Mouse (Mus musculus): ENCODE data around the gene Mtif3. TPM values are rescaled to one million over a fixed set of nuclear protein-coding genes. Genes with fewer than 3 reads are reported as not detected.
"Not testable (repeated sequence)": the region's sequence is repeated elsewhere in the genome, so short reads cannot be mapped to it uniquely, and the experiment has no call there.

Mtif3 gene
- polyA plus RNA-seq, 1 experiment from 2014 or later = 20.8 TPM

GRCm38 (mm10) chr5:146947497-146947896 is 16.1 kb downstream of the Mtif3 start:
- H3K27me3 ChIP-seq (ENCODE audit: low read depth, poor library complexity, severe bottlenecking) = peaks cover 9% of the 10 kb centered on the region; the same call in 1 of the 2 replicates
- H3K4me1 ChIP-seq = peaks cover 18% of the 10 kb centered on the region
- H3K4me3 ChIP-seq = no peak overlapping the region
- 88% methylated on average over 6 of the region's 6 CpGs for WGBS
- no peak overlapping the region for H3K27ac ChIP-seq (replicated peaks)
- 0 out of 2 replicates have a peak, but pooled peaks cover 4% of the 10 kb centered on the region for H3K9me3 ChIP-seq (replicated peaks)
- no peak for DNase-seq (ENCODE audit: low spot score)
- H3K36me3 ChIP-seq = peaks cover 23% of the 10 kb centered on the region

DNA sequence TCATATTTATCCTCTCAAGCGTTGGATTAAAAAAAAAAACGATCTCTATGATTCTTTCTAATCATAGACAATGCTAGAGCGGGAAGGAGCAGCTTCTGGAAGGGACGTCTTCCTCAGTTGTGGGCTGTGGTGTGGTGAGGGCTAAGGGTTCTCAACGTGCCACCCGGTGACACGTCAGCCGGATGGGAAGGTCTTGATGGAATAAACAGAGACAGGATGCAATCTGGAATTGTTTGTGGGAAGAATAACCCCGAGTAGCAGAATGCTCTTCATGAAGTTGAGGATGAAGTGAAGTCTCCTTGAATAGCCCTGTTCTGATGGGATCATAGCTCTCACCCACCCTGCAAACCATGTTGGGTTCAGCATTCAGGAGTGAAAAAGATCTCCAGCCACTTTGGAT is 16.9 kb downstream of the Mtif3 start:
- Histone ChIP-seq H3K4me3 (no peak overlapping the region), H3K4me1 (peaks cover 18% of the 10 kb centered on the region), H3K36me3 (peaks cover 15% of the 10 kb centered on the region), H3K27me3 (ENCODE audit: low read depth, poor library complexity, severe bottlenecking) (peaks cover 9% of the 10 kb centered on the region; the same call in 1 of the 2 replicates), H3K9me3 (replicated peaks) (0 out of 2 replicates have a peak, but pooled peaks cover 4% of the 10 kb centered on the region), H3K27ac (replicated peaks) (no peak overlapping the region)
- no peak for DNase-seq (ENCODE audit: low spot score)
- WGBS = 90% methylated on average over 9 of the region's 9 CpGs

DNA sequence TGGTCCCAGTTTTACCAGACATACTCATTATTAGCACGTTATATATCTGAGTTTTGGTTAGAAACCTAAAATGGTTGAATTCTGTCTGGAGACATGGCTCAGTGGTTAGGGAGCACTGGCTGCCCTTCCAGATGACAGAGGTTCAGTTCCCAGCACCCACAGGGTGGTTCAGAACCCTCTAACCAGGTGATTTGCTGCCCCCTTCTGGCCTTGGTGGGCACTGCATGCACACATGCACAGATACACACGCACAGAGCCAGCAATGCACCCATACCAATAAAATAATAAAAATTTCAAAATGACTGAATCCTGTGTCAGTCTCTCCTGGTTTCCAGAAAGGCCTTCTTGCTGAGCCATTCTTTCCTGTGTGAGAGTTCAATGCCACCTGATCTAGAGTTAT is 19.0 kb downstream of the Mtif3 start:
- Histone ChIP-seq H3K27ac (replicated peaks) (no peak overlapping the region), H3K27me3 (ENCODE audit: low read depth, poor library complexity, severe bottlenecking) (peaks cover 9% of the 10 kb centered on the region; the same call in 1 of the 2 replicates), H3K4me3 (no peak overlapping the region), H3K9me3 (replicated peaks) (0 out of 2 replicates have a peak, but pooled peaks cover 4% of the 10 kb centered on the region), H3K4me1 (peaks cover 11% of the 10 kb centered on the region), H3K36me3 (no peaks in the 10 kb centered on the region)
- no peak for DNase-seq (ENCODE audit: low spot score)
- 88% methylated on average over 2 of the region's 2 CpGs for WGBS

- Histone ChIP-seq H3K36me3 (no peaks in the 10 kb centered on the region), H3K4me3 (no peak overlapping the region), H3K4me1 (0 out of 2 replicates have a peak, but pooled peaks cover 1% of the 10 kb centered on the region), H3K27me3 (ENCODE audit: low read depth, poor library complexity, severe bottlenecking) (peaks cover 9% of the 10 kb centered on the region; the same call in 1 of the 2 replicates), H3K27ac (replicated peaks) (no peak overlapping the region), H3K9me3 (replicated peaks) (peaks cover 7% of the 10 kb centered on the region; the same call in 1 of the 2 replicates)
- DNase-seq (ENCODE audit: low spot score) = no peak
- WGBS = 90% methylated on average over 15 of the region's 15 CpGs
Measured at GRCm38 (mm10) chr5:146942965-146943364, 20.6 kb downstream of the Mtif3 start.

- DNase-seq (ENCODE audit: low spot score); H3K9me3 ChIP-seq (replicated peaks); H3K27ac ChIP-seq (replicated peaks); H3K27me3 ChIP-seq (ENCODE audit: low read depth, poor library complexity, severe bottlenecking); H3K4me3 ChIP-seq; H3K4me1 ChIP-seq; H3K36me3 ChIP-seq: not testable (repeated sequence)
- 35% methylated on average over 2 of the region's 2 CpGs for WGBS
Measured at GRCm38 (mm10) chr5:146941939-146942338, 21.7 kb downstream of the Mtif3 start.

DNA sequence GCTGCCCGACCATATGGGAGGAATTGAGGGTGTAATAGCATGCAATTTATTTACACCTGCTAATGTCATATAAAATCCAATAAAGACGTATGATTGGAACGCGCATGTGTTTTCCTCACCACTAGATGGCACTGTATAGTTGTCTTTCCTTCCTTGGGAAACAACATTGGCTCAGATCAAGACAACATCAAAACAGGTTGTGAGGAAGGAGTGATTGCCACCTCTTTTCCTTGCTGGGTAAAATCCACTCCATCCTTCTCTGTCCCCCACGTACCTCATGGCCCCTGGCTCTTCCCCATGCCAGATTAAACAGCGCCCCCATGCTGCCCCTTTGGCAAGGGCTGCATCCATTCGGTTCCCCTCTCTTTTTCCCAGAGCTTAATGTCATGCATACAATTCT is 23.4 kb downstream of the Mtif3 start:
- no peak for DNase-seq (ENCODE audit: low spot score)
- H3K36me3 ChIP-seq = no peaks in the 10 kb centered on the region
- no peak overlapping the region for H3K4me3 ChIP-seq
- no peaks in the 10 kb centered on the region for H3K27me3 ChIP-seq (ENCODE audit: low read depth, poor library complexity, severe bottlenecking)
- 24% methylated on average over 7 of the region's 7 CpGs for WGBS
- H3K4me1 ChIP-seq = no peaks in the 10 kb centered on the region
- H3K9me3 ChIP-seq (replicated peaks) = peaks cover 7% of the 10 kb centered on the region; the same call in 1 of the 2 replicates
- H3K27ac ChIP-seq (replicated peaks) = no peak overlapping the region

GRCm38 (mm10) chr5:146939109-146939796 is 24.3 kb downstream of the Mtif3 start:
- H3K4me3 ChIP-seq = no peak overlapping the region
- DNase-seq (ENCODE audit: low spot score) = no peak
- no peak overlapping the region for H3K27ac ChIP-seq (replicated peaks)
- H3K27me3 ChIP-seq (ENCODE audit: low read depth, poor library complexity, severe bottlenecking) = no peaks in the 10 kb centered on the region
- WGBS = 88% methylated on average over 16 of the region's 16 CpGs
- no peaks in the 10 kb centered on the region for H3K36me3 ChIP-seq
- no peaks in the 10 kb centered on the region for H3K4me1 ChIP-seq
- peaks cover 3% of the 10 kb centered on the region; the same call in 1 of the 2 replicates for H3K9me3 ChIP-seq (replicated peaks)

GRCm38 (mm10) chr5:146937541-146938503 is 25.8 kb downstream of the Mtif3 start:
- Histone ChIP-seq H3K4me1 (no peaks in the 10 kb centered on the region), H3K27ac (replicated peaks) (no peak overlapping the region), H3K27me3 (ENCODE audit: low read depth, poor library complexity, severe bottlenecking) (no peaks in the 10 kb centered on the region), H3K9me3 (replicated peaks) (peaks cover 3% of the 10 kb centered on the region; the same call in 1 of the 2 replicates), H3K4me3 (no peak overlapping the region), H3K36me3 (no peaks in the 10 kb centered on the region)
- DNase-seq (ENCODE audit: low spot score) = no peak
- WGBS = 87% methylated on average over 32 of the region's 32 CpGs

DNA sequence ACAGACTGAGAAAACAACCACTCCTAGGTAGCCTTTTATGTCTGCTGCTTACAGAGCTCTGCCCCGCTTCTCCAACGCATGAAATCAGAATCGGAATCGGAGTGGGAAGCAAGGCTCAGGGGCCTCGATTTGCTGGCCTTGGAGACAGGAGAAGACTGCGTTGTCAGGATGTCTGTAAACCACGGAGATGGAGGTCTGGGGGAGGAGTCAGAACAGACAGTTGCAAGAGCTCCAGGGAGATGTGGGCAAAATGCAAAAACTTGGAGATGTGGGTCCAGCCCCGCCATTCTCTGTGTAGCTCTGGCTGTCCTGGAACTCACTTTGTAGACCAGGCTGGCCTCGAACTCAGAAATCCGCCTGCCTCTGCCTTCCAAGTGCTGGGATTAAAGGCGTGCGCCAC is 30.1 kb downstream of the Mtif3 start:
- Histone ChIP-seq H3K27me3 (ENCODE audit: low read depth, poor library complexity, severe bottlenecking) (no peaks in the 10 kb centered on the region), H3K36me3 (no peaks in the 10 kb centered on the region), H3K9me3 (replicated peaks) (no peaks in the 10 kb centered on the region), H3K4me1 (no peaks in the 10 kb centered on the region), H3K4me3 (no peak overlapping the region), H3K27ac (replicated peaks) (no peak overlapping the region)
- 84% methylated on average over 12 of the region's 12 CpGs for WGBS
- DNase-seq (ENCODE audit: low spot score) = no peak

DNA sequence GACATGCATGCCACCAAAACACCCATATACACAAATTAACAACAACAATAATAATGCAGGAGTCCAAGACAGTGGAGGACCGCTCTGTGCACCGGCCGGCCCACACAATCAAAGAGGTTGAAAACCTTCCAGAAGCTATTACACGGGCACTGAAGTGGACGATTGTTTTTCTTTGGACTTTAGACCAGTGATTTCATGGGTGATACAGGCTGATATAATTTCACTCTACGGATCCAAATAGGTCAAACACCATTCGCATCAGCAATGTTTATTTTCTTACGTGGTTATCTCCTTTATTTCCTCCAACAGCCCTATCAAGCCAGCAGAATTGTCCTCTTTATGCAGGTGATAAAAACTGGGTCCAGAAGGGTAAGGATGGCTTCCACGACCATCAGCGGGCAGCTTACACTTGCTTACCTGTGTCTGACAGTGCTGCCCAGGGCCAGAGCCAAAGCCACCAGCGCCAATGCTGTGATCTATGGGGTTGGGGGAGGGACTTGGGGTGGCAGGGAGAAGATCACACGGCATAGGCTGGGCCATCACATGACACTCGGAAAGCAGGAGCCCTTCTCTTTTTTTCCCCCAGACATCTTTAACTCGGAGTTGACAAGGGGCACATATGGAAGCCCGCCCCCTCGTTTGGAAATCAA is 31.6 kb downstream of the Mtif3 start:
- Histone ChIP-seq H3K9me3 (replicated peaks) (no peaks in the 10 kb centered on the region), H3K27ac (replicated peaks) (no peak overlapping the region), H3K27me3 (ENCODE audit: low read depth, poor library complexity, severe bottlenecking) (no peaks in the 10 kb centered on the region), H3K4me1 (no peaks in the 10 kb centered on the region), H3K36me3 (no peaks in the 10 kb centered on the region), H3K4me3 (no peak overlapping the region)
- no peak for DNase-seq (ENCODE audit: low spot score)
- WGBS = 84% methylated on average over 16 of the region's 16 CpGs

- H3K36me3 ChIP-seq = no peaks in the 10 kb centered on the region
- DNase-seq (ENCODE audit: low spot score) = no peak
- 93% methylated on average over 7 of the region's 7 CpGs for WGBS
- no peaks in the 10 kb centered on the region for H3K27me3 ChIP-seq (ENCODE audit: low read depth, poor library complexity, severe bottlenecking)
- no peaks in the 10 kb centered on the region for H3K4me1 ChIP-seq
- no peak overlapping the region for H3K27ac ChIP-seq (replicated peaks)
- no peaks in the 10 kb centered on the region for H3K9me3 ChIP-seq (replicated peaks)
- H3K4me3 ChIP-seq = no peak overlapping the region
Measured at GRCm38 (mm10) chr5:146931422-146931821, 32.2 kb downstream of the Mtif3 start.

DNA sequence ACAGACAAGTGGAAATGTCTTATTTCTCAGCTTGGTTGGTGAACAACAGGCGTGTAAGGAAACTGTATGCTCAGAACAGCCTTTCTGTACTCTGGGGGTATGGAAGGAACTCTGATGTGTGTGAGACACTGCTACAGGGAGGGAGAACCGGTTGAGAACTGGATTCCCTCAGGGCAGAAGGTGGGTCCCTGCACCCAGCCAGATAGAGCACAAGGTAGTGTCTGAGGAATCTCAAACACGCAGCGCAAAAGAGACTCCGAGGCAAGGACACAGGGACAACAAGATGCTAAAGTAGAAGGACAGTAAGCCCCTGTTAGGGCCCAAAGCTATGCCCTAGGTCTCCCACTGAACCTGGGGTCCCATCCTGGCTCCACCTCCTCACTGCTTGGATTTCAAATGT is 36.9 kb downstream of the Mtif3 start:
- no peak for DNase-seq (ENCODE audit: low spot score)
- no peak overlapping the region for H3K4me3 ChIP-seq
- WGBS = 91% methylated on average over 5 of the region's 5 CpGs
- no peaks in the 10 kb centered on the region for H3K4me1 ChIP-seq
- H3K36me3 ChIP-seq = no peaks in the 10 kb centered on the region
- no peak overlapping the region for H3K27ac ChIP-seq (replicated peaks)
- H3K9me3 ChIP-seq (replicated peaks) = no peaks in the 10 kb centered on the region
- H3K27me3 ChIP-seq (ENCODE audit: low read depth, poor library complexity, severe bottlenecking) = no peaks in the 10 kb centered on the region

All from midbrain, embryonic 10.5 days (tissue).